ENCODE assay signal across 8 mouse cellular contexts in genomic region chr5:103911555-103911954, GRCm38 (mm10). TPM values are rescaled to one million over a fixed set of nuclear protein-coding genes. Genes with fewer than 3 reads are reported as not detected.
DNase-seq lines count a peak whose midpoint lies in the region; ATAC-seq and TF ChIP-seq lines count a peak whose summit lies in the region.

No protein-coding gene starts in this region.

- no peaks in the 10 kb centered on the region for H3K9me3 ChIP-seq in lung, embryonic 14.5 days (ENCODE audit: low read depth, low read length)
- H3K9me3 ChIP-seq in limb, embryonic 10.5 days (replicated peaks), result no peaks in the 10 kb centered on the region
- no peaks in the 10 kb centered on the region for H3K9me3 ChIP-seq in neural tube, embryonic 15.5 days (replicated peaks)

- peak overlapping the region; percentile 78 for H3K4me2 ChIP-seq in lung, embryonic 14.5 days
- peak overlapping the region; percentile 60 for H3K4me2 ChIP-seq in neural tube, embryonic 15.5 days

- peak overlapping the region; percentile 79 for H3K4me3 ChIP-seq in lung, embryonic 14.5 days (ENCODE audit: low read depth, low read length)
- H3K4me3 ChIP-seq in limb, embryonic 10.5 days, result peak overlapping the region; percentile 90; the same call in 1 of the 2 replicates
- H3K4me3 ChIP-seq in neural tube, embryonic 15.5 days (replicated peaks), result no peak overlapping the region

- no peak overlapping the region for H3K27ac ChIP-seq in lung, embryonic 14.5 days (ENCODE audit: low read depth)
- H3K27ac ChIP-seq in limb, embryonic 10.5 days, result no peak overlapping the region
- H3K27ac ChIP-seq in neural tube, embryonic 15.5 days (replicated peaks), result no peak overlapping the region

- no peak overlapping the region for H3K9ac ChIP-seq in lung, embryonic 14.5 days
- no peak overlapping the region for H3K9ac ChIP-seq in neural tube, embryonic 15.5 days (replicated peaks)

- no peak for ATAC-seq in cerebellum, adult (ENCODE audit: insufficient number of reproducible peaks, low FRiP score, low TSS enrichment)
- no peak for ATAC-seq in lung, embryonic 14.5 days (ENCODE audit: insufficient read depth)
- ATAC-seq in neural tube, embryonic 15.5 days (ENCODE audit: low FRiP score), result no peak

- 0 out of 2 replicates have a peak, but pooled peaks cover 3% of the 10 kb centered on the region for H3K27me3 ChIP-seq in lung, embryonic 14.5 days (ENCODE audit: insufficient read depth, low read length)
- peaks cover 9% of the 10 kb centered on the region; the same call in 1 of the 2 replicates for H3K27me3 ChIP-seq in limb, embryonic 10.5 days (ENCODE audit: low read depth, poor library complexity, severe bottlenecking)
- H3K27me3 ChIP-seq in neural tube, embryonic 15.5 days (replicated peaks), result no peaks in the 10 kb centered on the region

- H3K36me3 ChIP-seq in lung, embryonic 14.5 days (ENCODE audit: insufficient read depth), result no peaks in the 10 kb centered on the region
- no peaks in the 10 kb centered on the region for H3K36me3 ChIP-seq in limb, embryonic 10.5 days
- H3K36me3 ChIP-seq in neural tube, embryonic 15.5 days, result no peaks in the 10 kb centered on the region

- TF ChIP-seq CTCF in lung, embryonic 14.5 days (IDR thresholded peaks at IDR 0.05; ENCODE audit: low read depth), result no peak

- DNase-seq in cerebellum, adult 11 months, result peak; percentile 21
- DNase-seq in lung, embryonic 14.5 days, result no peak
- no peak for DNase-seq in lung, postnatal 25 days (ENCODE audit: low spot score)
- no peak for DNase-seq in limb, embryonic 10.5 days (ENCODE audit: low spot score)
- DNase-seq in urinary bladder, postnatal 10 days (ENCODE audit: low spot score), result no peak
- DNase-seq in spleen, postnatal 10 days (ENCODE audit: low spot score in 2 of 2), result no peak

- H3K4me1 ChIP-seq in lung, embryonic 14.5 days (ENCODE audit: insufficient read depth), result peaks cover 3% of the 10 kb centered on the region; the same call in 1 of the 2 replicates
- peaks cover 19% of the 10 kb centered on the region for H3K4me1 ChIP-seq in limb, embryonic 10.5 days
- peaks cover 5% of the 10 kb centered on the region for H3K4me1 ChIP-seq in neural tube, embryonic 15.5 days

- WGBS in lung, embryonic 14.5 days, result 80% methylated on average over 5 of the region's 5 CpGs
- 83% methylated on average over 5 of the region's 5 CpGs for WGBS in limb, embryonic 10.5 days
- 82% methylated on average over 5 of the region's 5 CpGs for WGBS in neural tube, embryonic 15.5 days

RNA-seq across cellular contexts. Expression of gene Klhl8, which starts 0.5 kb away (rescaled TPM):
- polyA plus RNA-seq in lung, embryonic 14.5 days (2014; fragmentation: Nextera tagmentation; extraction: Ambion mirVana), result 9.4 and 11.1 TPM in 2 replicates
- 7.3 and 9.7 TPM in 2 replicates for polyA plus RNA-seq in limb, embryonic 10.5 days (2016; fragmentation: Nextera tagmentation; extraction: Ambion mirVana)
- polyA plus RNA-seq in neural tube, embryonic 15.5 days (2015; fragmentation: Nextera tagmentation; extraction: Ambion mirVana), result 34.9 and 38.1 TPM in 2 replicates
